Mouse (Mus musculus) brain, embryonic 14.5 days (tissue): ENCODE data around the gene Tmem43.

Experiments
- CTCF ChIP-seq: fragments of 200-500 bp; IDR thresholded peaks from 2 replicates; pipeline ENCODE4 v1.5.1; 2012; ENCODE audit warnings: inconsistent platforms, mild to moderate bottlenecking, moderate library complexity, borderline replicate concordance; ENCODE audit not compliant: insufficient read depth, insufficient read length; ENCODE audit errors: extremely low read depth
- POLR2A ChIP-seq: fragments of 200-500 bp; IDR thresholded peaks from 2 replicates; pipeline ENCODE4 v1.6.1; 2012; ENCODE audit warnings: mild to moderate bottlenecking, inconsistent platforms, borderline replicate concordance; ENCODE audit not compliant: poor library complexity, insufficient read depth, insufficient read length, severe bottlenecking; ENCODE audit errors: extremely low read depth

DNA sequence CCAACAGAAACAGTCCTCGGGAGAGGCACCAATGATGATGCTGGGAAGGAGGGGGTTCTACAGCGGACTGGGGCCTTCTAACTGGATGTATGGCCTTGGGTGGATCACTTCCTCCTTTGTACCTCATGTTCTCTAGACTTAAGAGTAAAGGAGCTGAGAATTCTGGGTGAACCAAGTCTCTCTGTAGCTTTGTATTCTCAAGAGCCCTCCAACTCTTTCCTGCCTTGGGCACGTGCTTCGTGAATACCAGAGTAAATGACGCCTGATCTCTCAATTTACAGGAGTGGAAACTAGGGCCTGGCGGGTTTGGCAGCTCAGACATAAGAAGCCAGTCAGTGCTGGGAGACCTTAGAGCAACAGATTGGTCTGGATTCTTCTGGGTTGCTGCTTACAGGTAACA is 1.2 kb upstream of the Tmem43 start:
- no peak for TF ChIP-seq POLR2A
- no peak for TF ChIP-seq CTCF
